Mouse (Mus musculus): ENCODE measurements around the gene Zbtb40. TPM values are rescaled to one million over a fixed set of nuclear protein-coding genes. Genes with fewer than 3 reads are reported as not detected.

Gene Zbtb40
- polyA plus RNA-seq, 1 experiment from 2014 or later: 1.3 TPM

- Histone ChIP-seq H3K27me3 (replicated peaks; ENCODE audit: insufficient read depth, low read length) (peaks cover 17% of the 10 kb centered on the region), H3K9me3 (ENCODE audit: low read length) (no peaks in the 10 kb centered on the region), H3K4me1 (ENCODE audit: insufficient read depth, low read depth, low read length) (no peaks in the 10 kb centered on the region), H3K4me3 (ENCODE audit: low read depth, low read length) (no peak overlapping the region), H3K27ac (ENCODE audit: low read length) (no peak overlapping the region), H3K36me3 (ENCODE audit: insufficient read depth, low read length) (no peaks in the 10 kb centered on the region), H3K4me2 (replicated peaks; ENCODE audit: low read depth, low read length) (no peak overlapping the region), H3K9ac (replicated peaks; ENCODE audit: low read depth) (no peak overlapping the region)
- TF ChIP-seq EP300 (IDR thresholded peaks at IDR 0.05) (no peak), CTCF (IDR thresholded peaks at IDR 0.05) (no peak)
- ATAC-seq (no peak), DNase-seq (ENCODE audit: low spot score) (no peak)
- 24% methylated on average over 15 of the region's 15 CpGs for WGBS
Observed at GRCm38 (mm10) chr4:136964990-136965421, 83.6 kb downstream of the Zbtb40 start.

- WGBS: 33% methylated on average over 4 of the region's 4 CpGs
- Histone ChIP-seq H3K9ac (replicated peaks; ENCODE audit: low read depth) (no peak overlapping the region), H3K4me3 (ENCODE audit: low read depth, low read length) (no peak overlapping the region), H3K36me3 (ENCODE audit: insufficient read depth, low read length) (no peaks in the 10 kb centered on the region), H3K9me3 (ENCODE audit: low read length) (no peaks in the 10 kb centered on the region), H3K27me3 (replicated peaks; ENCODE audit: insufficient read depth, low read length) (peaks cover 13% of the 10 kb centered on the region; the same call in 1 of the 2 replicates), H3K4me2 (replicated peaks; ENCODE audit: low read depth, low read length) (no peak overlapping the region), H3K4me1 (ENCODE audit: insufficient read depth, low read depth, low read length) (no peaks in the 10 kb centered on the region), H3K27ac (ENCODE audit: low read length) (no peak overlapping the region)
- DNase-seq (ENCODE audit: low spot score) (no peak), ATAC-seq (no peak)
- TF ChIP-seq EP300 (IDR thresholded peaks at IDR 0.05): no peak
- TF ChIP-seq CTCF (IDR thresholded peaks at IDR 0.05): no peak
Observed at GRCm38 (mm10) chr4:136962447-136962846, 86.2 kb downstream of the Zbtb40 start.

GRCm38 (mm10) chr4:136961642-136962285 lies 86.8 kb downstream of the Zbtb40 start:
- WGBS: 17% methylated on average over 4 of the region's 4 CpGs
- peaks cover 19% of the 10 kb centered on the region; the same call in 1 of the 2 replicates for H3K27me3 ChIP-seq (replicated peaks; ENCODE audit: insufficient read depth, low read length)
- no peaks in the 10 kb centered on the region for H3K36me3 ChIP-seq (ENCODE audit: insufficient read depth, low read length)
- H3K9me3 ChIP-seq (ENCODE audit: low read length): no peaks in the 10 kb centered on the region
- no peak overlapping the region for H3K4me3 ChIP-seq (ENCODE audit: low read depth, low read length)
- no peak overlapping the region for H3K27ac ChIP-seq (ENCODE audit: low read length)
- H3K4me2 ChIP-seq (replicated peaks; ENCODE audit: low read depth, low read length): no peak overlapping the region
- peak; percentile 61 for ATAC-seq
- no peaks in the 10 kb centered on the region for H3K4me1 ChIP-seq (ENCODE audit: insufficient read depth, low read depth, low read length)
- H3K9ac ChIP-seq (replicated peaks; ENCODE audit: low read depth): no peak overlapping the region
- TF ChIP-seq EP300 (IDR thresholded peaks at IDR 0.05) (no peak), CTCF (IDR thresholded peaks at IDR 0.05) (no peak)
- DNase-seq (ENCODE audit: low spot score): peak; percentile 39

- ATAC-seq (no peak), DNase-seq (ENCODE audit: low spot score) (no peak)
- WGBS: 31% methylated on average over 9 of the region's 9 CpGs
Observed at GRCm38 (mm10) chr4:136960581-136960980, 88.0 kb downstream of the Zbtb40 start.

GRCm38 (mm10) chr4:136960068-136960467 lies 88.5 kb downstream of the Zbtb40 start:
- H3K4me2 ChIP-seq (replicated peaks; ENCODE audit: low read depth, low read length): no peak overlapping the region
- ATAC-seq: no peak
- WGBS: 25% methylated on average over 3 of the region's 3 CpGs

More at GRCm38 (mm10) chr4:136960581-136960980, 88.0 kb downstream of the Zbtb40 start:
- Histone ChIP-seq H3K4me3 (ENCODE audit: low read depth, low read length) (no peak overlapping the region), H3K4me1 (ENCODE audit: insufficient read depth, low read depth, low read length) (no peaks in the 10 kb centered on the region), H3K9ac (replicated peaks; ENCODE audit: low read depth) (no peak overlapping the region), H3K27ac (ENCODE audit: low read length) (no peak overlapping the region), H3K9me3 (ENCODE audit: low read length) (no peaks in the 10 kb centered on the region), H3K27me3 (replicated peaks; ENCODE audit: insufficient read depth, low read length) (peaks cover 25% of the 10 kb centered on the region), H3K36me3 (ENCODE audit: insufficient read depth, low read length) (no peaks in the 10 kb centered on the region), H3K4me2 (replicated peaks; ENCODE audit: low read depth, low read length) (no peak overlapping the region)
- TF ChIP-seq CTCF (IDR thresholded peaks at IDR 0.05) (no peak), EP300 (IDR thresholded peaks at IDR 0.05) (no peak)

GRCm38 (mm10) chr4:136956751-136957446 lies 91.7 kb downstream of the Zbtb40 start, which contains the start of gene Epha8:
Gene Epha8 (minus strand): TSS chr4:136956816.
- peak within 1 kb of the TSS; percentile 67 for H3K4me2 ChIP-seq (replicated peaks; ENCODE audit: low read depth, low read length)
- no peaks in the 10 kb centered on the region for H3K36me3 ChIP-seq (ENCODE audit: insufficient read depth, low read length)
- H3K27ac ChIP-seq (ENCODE audit: low read length): no peak within 1 kb of the TSS
- no peaks in the 10 kb centered on the region for H3K9me3 ChIP-seq (ENCODE audit: low read length)
- no peak within 1 kb of the TSS for H3K9ac ChIP-seq (replicated peaks; ENCODE audit: low read depth)
- no peak within 1 kb of the TSS; the same call in 1 of the 2 replicates for H3K4me3 ChIP-seq (ENCODE audit: low read depth, low read length)
- ATAC-seq: no peak
- TF ChIP-seq CTCF (IDR thresholded peaks at IDR 0.05): no peak
- TF ChIP-seq EP300 (IDR thresholded peaks at IDR 0.05): no peak
- 3% methylated on average over 45 of the region's 75 CpGs for WGBS
- peaks cover 32% of the 10 kb centered on the region for H3K27me3 ChIP-seq (replicated peaks; ENCODE audit: insufficient read depth, low read length)
- DNase-seq (ENCODE audit: low spot score): no peak
- no peaks in the 10 kb centered on the region for H3K4me1 ChIP-seq (ENCODE audit: insufficient read depth, low read depth, low read length)

More at GRCm38 (mm10) chr4:136960068-136960467, 88.5 kb downstream of the Zbtb40 start:
- Histone ChIP-seq H3K9me3 (ENCODE audit: low read length) (no peaks in the 10 kb centered on the region), H3K27ac (ENCODE audit: low read length) (no peak overlapping the region), H3K4me3 (ENCODE audit: low read depth, low read length) (no peak overlapping the region), H3K36me3 (ENCODE audit: insufficient read depth, low read length) (no peaks in the 10 kb centered on the region), H3K27me3 (replicated peaks; ENCODE audit: insufficient read depth, low read length) (peaks cover 30% of the 10 kb centered on the region), H3K4me1 (ENCODE audit: insufficient read depth, low read depth, low read length) (no peaks in the 10 kb centered on the region), H3K9ac (replicated peaks; ENCODE audit: low read depth) (no peak overlapping the region)
- TF ChIP-seq CTCF (IDR thresholded peaks at IDR 0.05): no peak
- no peak for TF ChIP-seq EP300 (IDR thresholded peaks at IDR 0.05)
- no peak for DNase-seq (ENCODE audit: low spot score)
